Mouse (Mus musculus) granulocyte monocyte progenitor cell, adult 5-6 weeks (primary cell): ENCODE results near the gene Cyp2s1. TPM values are rescaled to one million over a fixed set of nuclear protein-coding genes. Genes with fewer than 3 reads are reported as not detected.
A peak's percentile ranks its signal among the peaks of the same experiment; 100 is the strongest.
"Not testable (repeated sequence)": the region's sequence is repeated elsewhere in the genome, so short reads cannot be mapped to it uniquely, and the experiment has no call there.

Experiments used
- ATAC-seq: replicated peaks from 2 replicates; pipeline ENCODE4 v1.8.0; 2016; ENCODE audit warnings: mild to moderate bottlenecking, moderate TSS enrichment, inconsistent platforms; ENCODE audit not compliant: poor library complexity, severe bottlenecking
- total RNA-seq, 2 experiments: library from RNA; stranded (forward) in 1 of 2; stranded (reverse) in 1 of 2; fragments of 200-712, 200-1000 nt in 1 of 2; fragments of >200 nt in 1 of 2; fragmentation: Nextera tagmentation in 1 of 2; gene quantifications; 2 replicates each; pipeline ENCODE4 v1.2.3; 2014 to 2017

The Cyp2s1 gene
- total RNA-seq, 2 experiments from 2014 or later: not detected

- ATAC-seq: no peak
Observed at GRCm38 (mm10) chr7:25814711-25815110, 2.0 kb downstream of the Cyp2s1 start.

DNA sequence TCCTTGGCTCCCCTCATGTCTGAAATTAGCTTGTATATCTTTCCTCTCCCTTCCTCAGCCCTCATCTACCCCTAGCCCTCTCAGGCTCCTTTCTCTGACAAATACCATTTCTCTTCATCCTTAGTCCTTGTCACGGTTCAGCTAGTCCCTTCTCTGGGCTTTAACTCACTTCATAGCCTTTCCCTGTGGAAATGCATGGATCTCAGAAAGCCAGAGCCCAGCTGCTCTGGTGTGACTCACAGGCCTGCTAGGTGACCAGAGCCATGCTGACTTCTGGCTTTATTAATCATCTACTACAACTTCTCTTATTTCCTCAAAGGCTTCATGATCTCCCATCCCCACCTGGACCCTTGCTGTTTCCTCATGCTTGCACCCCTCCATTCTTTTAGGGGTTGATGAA, 4.5 kb downstream of the Cyp2s1 start:
- ATAC-seq: no peak

DNA sequence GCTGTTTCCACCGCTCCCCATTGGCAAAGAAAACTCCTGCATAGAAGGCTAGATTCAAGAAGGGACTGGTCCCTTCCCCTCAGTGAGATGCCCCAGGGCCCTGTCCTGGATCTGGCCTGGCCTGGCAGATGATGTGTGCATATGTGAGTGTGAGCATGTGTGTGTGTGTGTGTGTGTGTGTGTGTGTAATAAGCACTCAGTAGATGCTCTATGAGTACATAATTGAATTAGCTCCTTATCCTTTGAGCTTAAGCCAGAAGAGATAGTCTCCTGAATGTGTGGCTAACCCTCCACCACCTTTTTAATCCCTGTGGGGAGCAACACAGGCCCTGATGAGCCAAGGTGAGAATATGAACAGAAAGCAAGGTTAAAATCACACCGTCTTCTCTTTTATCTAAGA, 5.0 kb downstream of the Cyp2s1 start:
- ATAC-seq: no peak

GRCm38 (mm10) chr7:25805631-25806343, 10.9 kb downstream of the Cyp2s1 start:
- ATAC-seq: peak; percentile 82

DNA sequence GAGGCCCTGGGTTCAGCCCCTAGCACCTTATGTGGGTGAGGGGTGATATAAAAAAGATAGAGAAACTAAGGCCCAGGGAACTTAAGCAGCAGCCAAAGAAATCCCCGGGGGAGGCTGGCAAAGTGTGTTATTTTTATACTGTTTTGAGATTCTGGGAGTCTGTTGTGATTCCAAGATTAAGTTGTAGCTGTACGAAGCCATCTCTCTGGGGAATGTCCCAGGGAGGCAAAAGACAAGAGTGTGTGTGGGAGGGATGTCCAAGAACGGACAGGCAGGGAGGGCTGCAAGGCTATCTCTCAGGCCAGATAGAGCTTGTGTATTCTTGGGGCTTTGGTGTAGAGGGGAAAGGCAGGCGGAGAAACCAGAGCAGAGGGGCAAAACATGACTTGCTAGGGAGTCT, 11.9 kb downstream of the Cyp2s1 start:
- no peak for ATAC-seq

DNA sequence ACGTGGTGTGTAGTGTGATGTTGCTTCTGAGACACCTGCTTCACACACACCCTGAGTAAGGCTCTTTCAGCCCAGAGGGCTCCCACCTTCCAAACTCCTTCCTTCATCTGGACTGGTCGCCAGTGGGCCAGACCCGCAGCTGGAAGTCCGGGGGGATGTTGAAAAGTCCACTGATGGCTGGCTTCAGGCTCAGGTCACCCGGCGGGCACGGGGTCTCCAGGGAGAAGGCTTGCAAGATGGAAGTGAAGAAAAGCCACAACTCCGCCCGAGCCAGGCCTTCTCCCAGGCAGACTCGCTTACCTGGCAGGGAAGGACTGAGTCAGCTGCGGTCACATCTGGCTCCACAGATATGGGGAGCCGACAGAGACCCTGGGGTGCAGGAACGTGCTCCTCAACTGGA, 13.3 kb downstream of the Cyp2s1 start:
- ATAC-seq: no peak

- ATAC-seq: peak; percentile 45
Observed at GRCm38 (mm10) chr7:25802241-25803125, 14.2 kb downstream of the Cyp2s1 start.

GRCm38 (mm10) chr7:25801031-25801430, 15.7 kb downstream of the Cyp2s1 start:
- ATAC-seq: no peak

DNA sequence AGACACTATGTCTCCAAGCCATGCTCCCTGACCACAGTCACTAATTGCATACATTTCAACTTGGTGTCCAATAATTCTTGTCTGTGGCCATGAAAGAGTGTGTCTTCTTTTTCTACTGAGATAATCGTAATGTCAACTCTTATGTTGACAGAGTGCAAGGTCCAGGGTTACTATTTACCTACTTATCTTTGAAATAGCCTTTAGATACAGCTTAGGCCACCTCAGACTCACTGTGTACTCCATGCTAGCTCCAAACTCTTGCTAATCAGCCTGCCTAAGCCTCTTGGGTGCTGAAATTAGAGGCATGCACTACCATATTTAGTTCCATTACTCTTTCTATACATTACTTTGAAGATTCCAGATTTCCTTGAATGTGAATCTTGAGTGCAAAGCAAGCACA, 17.3 kb downstream of the Cyp2s1 start:
- ATAC-seq: no peak

DNA sequence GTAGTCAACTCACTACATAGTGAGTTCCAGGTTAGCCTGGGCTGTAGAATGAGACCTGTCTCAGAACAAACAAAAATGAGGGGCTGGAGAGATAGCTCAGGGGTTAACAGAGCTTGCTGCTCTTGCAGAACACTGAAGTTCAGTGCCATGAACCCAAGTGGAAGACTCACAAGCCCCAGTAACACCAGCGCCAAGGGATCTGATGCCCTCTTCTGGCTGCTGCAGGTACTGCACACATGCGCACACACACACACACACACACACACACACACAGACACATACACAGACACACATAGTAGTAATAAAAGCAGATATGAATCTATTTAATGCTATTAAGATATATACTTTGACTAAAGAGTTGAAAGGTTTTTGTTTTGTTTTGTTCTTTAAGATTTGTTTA, 18.2 kb downstream of the Cyp2s1 start:
- no peak for ATAC-seq

DNA sequence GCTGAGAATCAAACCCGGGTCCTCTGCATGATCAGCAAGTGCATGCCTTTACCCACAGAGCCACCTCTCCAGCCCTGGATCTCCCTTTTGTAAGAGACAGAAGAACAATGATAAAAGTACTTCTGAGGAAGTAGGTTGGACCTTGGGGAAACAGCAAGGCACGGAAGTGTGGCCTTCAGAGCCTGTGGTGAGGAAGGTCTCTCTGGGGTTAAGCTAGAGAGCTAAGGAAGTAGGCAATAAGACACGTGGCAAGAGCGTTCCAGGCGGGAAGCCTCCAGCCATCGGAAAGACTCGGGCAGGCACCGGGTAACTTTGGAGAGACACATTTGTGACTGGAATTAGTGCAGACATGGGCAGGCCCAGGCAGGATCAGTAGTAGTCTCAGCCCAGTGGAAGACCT, 21.9 kb downstream of the Cyp2s1 start:
- peak; percentile 17; the same call in 1 of the 2 replicates for ATAC-seq

DNA sequence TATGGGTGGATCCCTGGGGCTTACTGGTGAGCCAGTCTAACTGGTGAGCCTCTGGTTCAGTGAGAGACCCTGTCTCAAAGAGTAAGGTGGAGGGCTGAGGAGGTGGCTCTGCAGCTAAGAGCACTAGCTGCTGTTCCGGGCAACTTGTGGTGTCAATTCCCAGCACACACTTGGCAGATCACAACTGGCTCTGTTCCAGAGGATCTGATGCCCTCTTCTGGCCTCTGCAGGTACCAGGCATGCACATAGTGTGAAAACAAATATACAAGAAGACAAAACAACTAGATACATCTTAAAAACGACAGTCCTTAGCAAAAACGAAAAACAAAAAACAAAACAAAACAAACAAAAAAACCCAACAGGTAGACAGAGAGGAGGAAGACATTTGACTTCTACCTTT, 23.0 kb downstream of the Cyp2s1 start:
- ATAC-seq: 0 out of 2 replicates have a peak, but pooled peaks have one; percentile 27

- ATAC-seq: not testable (repeated sequence)
Observed at GRCm38 (mm10) chr7:25792966-25793365, 23.7 kb downstream of the Cyp2s1 start.

GRCm38 (mm10) chr7:25790615-25791014, 26.1 kb downstream of the Cyp2s1 start:
- ATAC-seq: peak; percentile 81

- ATAC-seq: no peak
Observed at GRCm38 (mm10) chr7:25789129-25789440, 27.6 kb downstream of the Cyp2s1 start.

- peak; percentile 27 for ATAC-seq
Observed at GRCm38 (mm10) chr7:25788220-25789128, 28.2 kb downstream of the Cyp2s1 start, which contains the start of gene Axl. TSS of gene Axl (minus strand) at chr7:25788705.

DNA sequence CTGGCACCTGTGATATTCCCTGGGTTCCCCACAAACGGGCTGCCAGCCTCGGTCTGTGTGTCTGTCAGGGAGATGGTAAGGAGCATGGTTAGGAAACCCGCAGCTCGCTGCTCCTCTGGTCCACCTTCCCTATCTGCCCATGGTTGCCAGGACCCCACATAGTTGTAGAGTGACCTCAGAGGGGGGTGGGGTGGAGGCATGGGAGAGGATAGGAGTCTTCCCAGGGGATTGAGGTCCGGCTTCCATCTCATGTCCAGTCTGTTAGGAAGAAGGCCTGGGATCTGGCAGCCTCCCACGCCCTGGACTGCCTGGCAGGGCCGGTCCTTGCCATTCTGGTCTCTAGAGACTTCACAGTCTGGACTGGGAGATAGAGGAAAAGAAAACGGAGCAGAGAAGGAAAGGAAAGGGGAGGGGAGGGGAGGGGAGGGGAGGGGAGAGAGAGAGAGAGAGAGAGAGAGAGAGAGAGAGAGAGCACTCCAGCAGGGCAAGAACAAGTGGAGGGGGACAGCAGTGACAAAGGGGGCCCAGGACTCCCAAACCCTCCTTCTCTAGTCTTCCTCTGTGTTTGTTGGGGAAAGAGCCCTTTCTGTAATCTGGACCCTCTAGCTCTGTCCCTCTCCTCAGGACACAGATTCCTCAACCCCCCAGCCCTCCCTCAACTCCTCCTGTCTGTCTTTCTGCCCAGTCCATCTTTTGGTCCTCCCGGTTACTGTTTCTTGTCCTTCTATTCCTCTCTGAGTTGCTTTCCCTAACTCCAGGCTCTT, 29.1 kb downstream of the Cyp2s1 start:
- ATAC-seq: no peak

DNA sequence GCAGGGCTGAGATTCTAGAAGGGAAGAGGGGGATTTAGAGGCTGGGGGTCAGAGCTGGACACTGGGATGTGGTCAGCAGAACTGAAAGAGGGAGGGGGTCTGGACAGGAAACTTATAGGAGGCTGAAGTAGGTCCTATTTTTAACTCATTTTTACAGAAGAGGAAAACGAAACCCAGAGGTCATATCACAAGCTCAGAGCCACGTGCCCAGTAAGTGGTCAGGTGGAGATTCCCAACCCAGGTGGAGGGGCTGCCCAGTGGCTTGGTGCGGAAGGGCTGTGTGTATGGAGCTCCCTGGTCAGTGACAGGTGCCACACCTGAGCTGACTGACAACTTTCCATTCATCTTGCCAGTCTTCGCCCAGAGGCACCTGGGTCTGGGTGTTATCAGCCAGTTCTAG, 29.7 kb downstream of the Cyp2s1 start:
- no peak for ATAC-seq

DNA sequence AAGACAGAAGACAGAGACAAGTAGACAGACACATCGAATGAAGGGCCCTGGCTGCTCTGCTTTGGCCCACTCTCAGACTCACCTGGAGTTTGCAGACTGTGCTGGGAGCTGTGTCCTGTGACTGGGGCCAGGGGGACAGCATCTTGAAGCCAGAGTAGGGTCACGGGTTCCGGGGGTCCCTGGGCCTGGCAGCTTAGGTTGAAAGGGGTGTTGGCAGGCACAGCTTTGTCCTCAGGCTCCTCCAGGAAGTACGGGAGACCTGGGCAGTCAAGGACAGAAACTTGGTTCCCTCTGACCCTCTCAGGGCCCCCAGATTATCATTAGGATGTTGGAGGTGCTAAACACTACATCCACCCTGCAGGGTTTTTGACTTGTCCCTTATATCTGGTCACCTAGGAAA, 31.0 kb downstream of the Cyp2s1 start:
- no peak for ATAC-seq

DNA sequence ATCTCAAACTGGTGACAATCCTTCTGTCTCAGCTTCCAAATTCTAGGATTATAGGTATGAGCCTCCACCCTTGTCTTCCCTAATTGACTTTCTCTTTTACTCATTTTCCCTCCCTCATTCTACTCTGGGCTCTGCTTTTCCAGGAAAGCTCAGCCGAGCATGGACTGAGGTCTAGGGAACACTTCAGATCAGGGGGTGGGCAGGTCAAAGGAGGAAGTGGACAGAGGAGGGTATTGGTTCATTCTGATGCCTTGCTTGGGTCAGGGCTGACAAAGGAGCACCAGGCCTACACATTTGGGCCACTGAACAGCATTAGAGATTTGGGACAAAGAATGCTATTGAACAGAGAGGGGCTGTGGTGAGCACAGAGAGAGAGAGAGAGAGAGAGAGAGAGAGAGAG, 31.9 kb downstream of the Cyp2s1 start:
- ATAC-seq: no peak
